Mouse (Mus musculus) spleen, embryonic (tissue): ENCODE measurements around the gene Rad51b.

Source experiments
- CTCF ChIA-PET: fragments of 350-600 bp; sonication (Branson Sonifier 250); formaldehyde crosslinking; loops from one replicate; lab custom pipeline; 2022; lab: Charles Lee

The Rad51b gene

DNA sequence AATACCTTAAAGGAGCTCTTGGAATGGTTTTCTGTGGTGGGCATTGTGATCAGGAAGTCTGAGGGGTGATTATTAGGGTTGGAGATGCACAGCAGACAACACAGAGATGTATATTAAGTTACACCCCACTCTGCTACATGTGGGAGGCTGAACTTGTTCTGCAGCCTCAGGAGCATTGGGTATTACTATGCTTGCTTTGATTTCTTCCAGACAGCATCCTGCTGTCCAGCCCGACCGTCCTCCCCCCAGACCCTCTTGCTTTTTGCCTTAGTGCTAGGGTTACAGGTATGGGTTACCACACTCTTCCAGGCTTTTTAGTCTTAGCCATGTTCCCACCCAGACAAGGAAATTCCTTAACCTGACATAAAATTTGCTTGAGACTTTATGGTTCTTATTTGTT lies 30.8 kb downstream of the Rad51b start:
- CTCF ChIA-PET: interaction anchor here (1.6 kb wide), 1 partner anchor 10 kb away, joined by 4 read pairs; no protein-coding TSS in a partner anchor

DNA sequence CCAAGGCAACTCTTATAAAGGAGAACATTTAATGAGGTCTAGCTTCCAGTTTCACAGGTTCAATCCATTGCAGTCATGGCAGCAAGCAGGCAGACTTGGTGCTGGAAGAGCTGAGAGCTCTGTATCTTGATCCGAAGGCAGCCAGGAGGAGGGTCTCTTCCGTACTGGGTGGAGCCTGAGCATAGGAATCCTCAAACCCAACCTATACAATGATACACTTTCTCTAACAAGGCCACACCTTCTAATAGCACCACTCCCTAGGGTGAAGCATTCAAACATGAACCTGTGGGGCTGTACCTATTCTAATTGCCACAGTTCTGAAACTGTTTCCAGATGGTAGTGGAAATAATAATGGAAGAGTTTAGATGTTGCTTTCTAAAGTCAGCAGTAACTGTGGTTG lies 33.5 kb downstream of the Rad51b start:
- CTCF ChIA-PET: no interaction called here

DNA sequence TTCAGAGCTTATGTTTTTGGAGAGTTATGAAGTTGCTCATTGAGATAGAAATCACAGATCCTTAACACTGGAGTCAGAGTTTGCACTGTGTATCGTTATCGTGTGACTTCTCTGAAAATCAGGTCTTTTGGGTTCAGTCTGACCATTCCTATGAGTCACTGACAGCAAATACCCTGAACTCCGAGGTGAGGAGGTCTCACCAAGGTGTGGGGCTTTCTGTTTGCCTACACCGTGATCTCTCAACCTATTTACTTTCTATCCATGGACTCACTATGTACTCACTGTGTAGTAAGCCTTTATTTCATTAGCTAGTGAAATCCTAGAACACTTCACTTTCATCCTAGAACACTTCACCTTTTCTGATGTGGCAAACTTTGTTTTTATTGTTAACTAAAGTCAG lies 34.6 kb downstream of the Rad51b start:
- CTCF ChIA-PET: no interaction called here

- CTCF ChIA-PET: interaction anchor here (1.8 kb wide), 1 partner anchor 11 kb away, joined by 4 read pairs; no protein-coding TSS in a partner anchor
These were observed 41.7 kb downstream of the Rad51b start for GRCm38 (mm10) chr12:79338791-79339190.

- CTCF ChIA-PET: no interaction called here
These were observed 43.4 kb downstream of the Rad51b start for GRCm38 (mm10) chr12:79340513-79340912.

DNA sequence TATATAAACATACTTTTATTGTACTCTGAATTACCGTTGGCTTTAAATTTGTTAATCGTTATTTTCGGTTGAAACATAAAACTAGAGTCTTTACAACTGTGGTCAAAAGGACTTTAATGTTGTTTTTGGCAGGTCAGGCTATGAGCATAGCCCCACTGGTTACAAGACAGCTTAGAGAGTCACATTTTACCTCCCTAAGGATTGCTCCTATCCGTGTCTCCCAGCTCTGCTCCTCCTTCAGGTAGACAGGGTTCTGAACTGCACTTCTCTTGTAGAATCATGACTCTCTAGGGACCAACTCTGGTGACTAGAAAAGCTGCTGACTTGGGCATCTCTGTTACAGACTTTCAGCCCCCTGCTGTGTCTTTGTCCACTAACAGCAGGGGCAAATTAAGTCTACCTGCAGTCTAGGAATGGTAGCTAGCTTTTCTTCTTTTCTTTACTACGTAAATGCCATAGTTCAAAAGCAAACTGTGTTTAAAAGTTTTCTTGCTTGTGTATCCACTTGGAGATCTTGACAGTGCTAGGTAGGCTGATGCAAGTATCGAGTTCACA lies 44.3 kb downstream of the Rad51b start:
- CTCF ChIA-PET: interaction anchor here (0.6 kb wide), 1 partner anchor 425 kb away, joined by 3 read pairs; no protein-coding TSS in a partner anchor

- CTCF ChIA-PET: interaction anchor here (1.2 kb wide), 1 partner anchor 89 kb away, joined by 3 read pairs; no protein-coding TSS in a partner anchor
These were observed 49.2 kb downstream of the Rad51b start for GRCm38 (mm10) chr12:79346198-79346733.

DNA sequence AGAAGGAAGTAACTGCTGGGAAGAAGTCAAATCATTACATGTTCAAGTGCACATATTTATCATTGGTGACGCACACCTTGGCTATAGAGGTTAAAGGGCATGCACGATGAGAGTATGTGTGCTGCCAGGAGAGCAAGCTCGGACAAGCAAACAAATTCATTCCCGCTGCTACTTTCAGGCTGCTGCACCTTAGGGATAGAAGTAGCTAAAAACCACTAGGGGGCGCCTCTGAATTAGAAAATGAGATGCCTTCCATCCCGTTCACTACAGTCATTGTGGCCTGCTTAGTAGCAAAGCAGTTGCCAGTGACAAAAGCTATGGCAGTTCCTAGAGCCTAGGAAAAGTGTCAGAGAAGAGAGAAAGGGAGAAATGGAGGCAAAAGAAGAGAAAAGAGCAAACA lies 50.6 kb downstream of the Rad51b start:
- CTCF ChIA-PET: interaction anchor here (0.6 kb wide), 1 partner anchor 335 kb away, joined by 3 read pairs; no protein-coding TSS in a partner anchor

DNA sequence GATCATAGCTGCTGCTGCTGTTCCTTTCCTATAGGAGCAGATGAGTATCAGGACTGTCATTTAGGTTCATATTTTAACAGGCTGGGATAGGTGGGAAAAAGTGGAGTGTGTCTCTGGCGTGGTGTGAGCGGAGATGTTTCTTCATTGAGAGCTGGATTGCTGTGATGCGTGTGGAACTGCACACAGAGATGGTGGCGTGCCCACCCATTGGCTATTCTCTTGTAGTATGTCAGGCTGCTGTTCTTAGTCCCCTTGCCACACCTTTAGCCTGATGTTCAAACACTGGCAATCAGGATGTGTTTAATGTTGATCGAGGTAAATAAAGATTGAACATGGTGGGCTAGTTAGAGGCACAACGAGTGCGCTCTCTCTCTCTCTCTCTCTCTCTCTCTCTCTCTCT lies 54.4 kb downstream of the Rad51b start:
- CTCF ChIA-PET: no interaction called here

- CTCF ChIA-PET: interaction anchor here (0.6 kb wide), 1 partner anchor 264 kb away, joined by 4 read pairs; no protein-coding TSS in a partner anchor
These were observed 55.1 kb downstream of the Rad51b start for GRCm38 (mm10) chr12:79352086-79352741.

DNA sequence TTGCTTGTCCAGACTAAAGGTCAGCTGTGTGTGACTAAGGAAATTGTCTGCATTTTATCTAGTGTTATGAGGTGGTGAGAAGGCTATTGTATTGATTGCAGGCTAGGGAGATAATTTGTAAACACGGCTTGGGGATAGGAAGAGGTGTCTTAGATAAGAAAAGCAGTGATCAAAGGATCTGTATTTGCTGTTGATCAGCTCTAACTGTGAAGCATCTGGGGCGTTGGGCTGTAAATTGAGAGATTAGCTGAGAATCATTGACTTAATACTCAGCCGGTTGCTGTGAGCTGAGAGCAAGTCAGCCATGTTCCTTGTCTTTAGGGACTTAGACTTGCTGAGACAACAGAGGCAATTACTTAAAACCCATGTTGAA lies 55.6 kb downstream of the Rad51b start:
- CTCF ChIA-PET: interaction anchor here (0.6 kb wide), 1 partner anchor 263 kb away, joined by 4 read pairs; no protein-coding TSS in a partner anchor

GRCm38 (mm10) chr12:79353356-79353755 lies 56.3 kb downstream of the Rad51b start:
- CTCF ChIA-PET: no interaction called here

DNA sequence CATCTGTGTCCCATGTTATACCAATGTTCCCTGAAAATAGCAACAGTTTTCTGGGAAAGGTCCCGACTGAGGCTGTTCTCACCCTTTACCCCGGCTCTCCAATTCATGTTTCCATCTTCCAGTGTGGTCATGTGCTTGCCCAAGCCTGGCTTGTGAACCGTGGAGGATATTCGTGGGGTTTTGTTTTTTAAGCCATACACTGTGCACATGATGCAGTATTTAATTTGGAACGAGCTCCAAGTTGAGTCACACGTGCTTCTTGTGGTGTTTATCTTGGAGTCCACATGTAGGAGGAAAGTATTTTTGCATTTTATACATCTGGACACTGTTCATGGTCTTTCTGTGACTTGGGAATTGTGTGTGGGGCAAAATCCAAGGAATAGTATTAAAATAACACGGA lies 57.5 kb downstream of the Rad51b start:
- CTCF ChIA-PET: no interaction called here

DNA sequence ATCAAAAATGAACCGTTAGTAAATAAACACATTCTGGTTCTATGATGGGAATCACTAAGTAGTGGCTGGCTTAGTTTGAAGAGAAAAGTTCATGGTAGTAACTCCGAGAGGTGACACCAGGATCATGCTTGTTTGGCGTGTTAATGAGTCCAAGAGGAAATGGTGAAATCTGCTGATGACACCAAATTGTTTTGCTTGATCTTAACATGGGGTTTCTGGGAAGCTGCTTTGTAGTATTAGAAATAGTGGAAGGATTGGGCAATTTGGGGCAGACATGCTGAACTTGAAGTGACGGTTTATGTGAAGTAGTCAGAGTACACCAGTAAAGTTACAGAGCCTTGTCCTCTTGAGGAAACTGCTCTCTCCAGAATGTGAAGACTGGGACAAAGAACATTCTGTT lies 59.1 kb downstream of the Rad51b start:
- CTCF ChIA-PET: no interaction called here

- CTCF ChIA-PET: interaction anchor here (0.6 to 0.7 kb wide), 2 partner anchors 605 to 927 kb away, joined by 3 read pairs; no protein-coding TSS in a partner anchor
These were observed 60.5 kb downstream of the Rad51b start for GRCm38 (mm10) chr12:79357631-79358030.

- CTCF ChIA-PET: interaction anchor here (0.7 to 1.2 kb wide), 2 partner anchors 787 to 926 kb away, joined by 3 read pairs; no protein-coding TSS in a partner anchor
These were observed 61.6 kb downstream of the Rad51b start for GRCm38 (mm10) chr12:79358613-79359218.

- CTCF ChIA-PET: interaction anchor here (1.2 kb wide), 1 partner anchor 786 kb away, joined by 3 read pairs; no protein-coding TSS in a partner anchor
These were observed 62.3 kb downstream of the Rad51b start for GRCm38 (mm10) chr12:79359404-79359803.

- CTCF ChIA-PET: no interaction called here
These were observed 65.1 kb downstream of the Rad51b start for GRCm38 (mm10) chr12:79362219-79362618.

- CTCF ChIA-PET: interaction anchor here (0.5 kb wide), 1 partner anchor 384 kb away, joined by 7 read pairs; no protein-coding TSS in a partner anchor
These were observed 67.2 kb downstream of the Rad51b start for GRCm38 (mm10) chr12:79364284-79364683.

DNA sequence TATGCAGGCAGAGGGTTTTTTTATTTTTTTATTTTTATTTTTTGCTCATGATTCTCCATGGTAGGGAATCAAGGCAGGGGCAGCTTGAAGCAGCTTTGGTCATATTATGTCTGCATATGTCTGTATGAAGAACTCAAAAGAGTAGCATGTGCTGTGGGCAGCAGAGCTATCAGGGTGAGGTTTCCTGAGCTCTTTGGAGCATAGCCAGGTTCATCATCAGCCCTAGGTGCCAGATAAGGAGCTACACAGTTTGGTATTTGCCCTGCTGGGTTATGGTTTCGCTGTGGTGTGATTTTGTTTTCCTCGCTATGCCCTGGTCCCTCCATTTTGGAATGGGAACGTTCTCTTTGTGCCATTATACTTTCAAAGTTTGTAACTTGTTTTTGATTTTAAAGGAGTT lies 71.7 kb downstream of the Rad51b start:
- CTCF ChIA-PET: interaction anchor here (0.7 kb wide), 1 partner anchor 10 kb away, joined by 5 read pairs; no protein-coding TSS in a partner anchor

DNA sequence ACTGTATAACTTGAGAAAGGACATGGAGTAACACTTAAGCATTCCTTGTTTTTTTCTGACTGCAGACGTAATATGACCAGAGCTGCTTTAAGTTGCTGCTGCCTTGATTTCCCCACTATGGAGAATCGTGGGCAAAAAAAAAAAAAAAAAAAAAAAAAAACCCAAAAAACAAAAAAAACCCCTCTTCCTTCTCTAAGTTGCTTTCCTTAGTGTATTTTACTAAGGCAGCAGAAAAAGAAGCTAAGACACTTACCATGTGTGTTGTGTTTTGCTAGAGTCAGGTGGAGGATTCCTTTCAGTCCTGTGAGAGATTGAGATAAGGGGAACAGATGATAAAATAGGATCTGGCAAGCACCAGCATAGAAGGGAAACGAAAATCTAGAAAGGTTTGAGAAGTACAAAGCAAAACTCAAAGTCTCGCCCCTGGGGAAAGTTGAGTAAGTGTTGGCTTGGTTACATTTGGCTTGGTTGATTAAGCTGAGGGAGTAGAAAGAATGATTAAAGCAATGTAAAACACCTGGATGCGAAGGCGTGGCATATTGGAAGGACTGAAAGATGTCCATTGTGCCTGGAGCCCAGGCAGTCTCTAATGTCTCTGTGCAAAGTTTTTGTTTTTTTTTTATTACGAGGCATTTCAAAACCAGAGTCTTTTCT lies 72.6 kb downstream of the Rad51b start:
- CTCF ChIA-PET: interaction anchor here (0.7 to 0.8 kb wide), 2 partner anchors 9 to 797 kb away, joined by 3 to 5 read pairs; no protein-coding TSS in a partner anchor
